In the genomic region with DNA sequence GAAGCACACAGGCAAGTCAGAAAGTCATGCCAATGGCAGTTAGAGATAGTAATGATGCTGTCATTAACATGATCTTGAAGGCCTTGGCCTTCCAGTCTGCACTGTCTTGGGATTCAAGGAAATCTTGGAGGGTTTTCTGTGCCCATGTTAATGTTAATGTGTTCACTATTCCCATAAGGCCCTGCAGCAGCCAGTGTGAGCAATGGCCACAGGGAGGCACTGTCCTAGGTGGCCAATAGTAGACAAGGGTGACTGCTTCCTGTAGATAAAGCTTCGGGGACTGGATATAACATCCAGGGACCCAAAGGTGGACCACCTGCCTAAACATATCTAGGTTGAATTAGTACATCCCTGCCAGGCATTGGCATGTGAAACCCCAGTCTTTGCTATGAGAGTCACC, we compare ENCODE assay signal across 18 mouse cellular contexts. TPM values are rescaled to one million over a fixed set of nuclear protein-coding genes. Genes with fewer than 3 reads are reported as not detected.
A peak's percentile ranks its signal among the peaks of the same experiment; 100 is the strongest.
DNase-seq lines count a peak whose midpoint lies in the region; ATAC-seq and TF ChIP-seq lines count a peak whose summit lies in the region.
"Had no signal": no experiment of that assay in that cellular context is flagged by ENCODE, and none has a peak within 500 bp of the region (broad histone marks: within the 10 kb centered on the region; RNA-seq: fewer than 3 reads in every experiment).

No protein-coding gene starts in this region.

- no peak overlapping the region for H3K9ac ChIP-seq in kidney, postnatal 0 days (ENCODE audit: low read depth, low read length)
- no peak overlapping the region for H3K9ac ChIP-seq in midbrain, postnatal 0 days (replicated peaks; ENCODE audit: low read length, poor library complexity, severe bottlenecking)
- H3K9ac ChIP-seq: neural tube, embryonic 13.5 days had no signal

- H3K9me3 ChIP-seq in kidney, postnatal 0 days (replicated peaks; ENCODE audit: low read length) = no peaks in the 10 kb centered on the region
- no peaks in the 10 kb centered on the region for H3K9me3 ChIP-seq in midbrain, postnatal 0 days (ENCODE audit: low read length)
- H3K9me3 ChIP-seq in midbrain, embryonic 10.5 days (replicated peaks) = no peaks in the 10 kb centered on the region
- H3K9me3 ChIP-seq: embryonic facial prominence, embryonic 10.5 days; neural tube, embryonic 13.5 days had no signal

- H3K27ac ChIP-seq in kidney, postnatal 0 days = no peak overlapping the region
- H3K27ac ChIP-seq in midbrain, postnatal 0 days (ENCODE audit: low read depth, low read length) = no peak overlapping the region
- H3K27ac ChIP-seq in midbrain, embryonic 10.5 days (replicated peaks) = no peak overlapping the region
- H3K27ac ChIP-seq in bone marrow macrophage, adult 2 months (ENCODE audit: insufficient read depth, low read depth, low read length) = peak overlapping the region; percentile 87
- H3K27ac ChIP-seq: embryonic facial prominence, embryonic 10.5 days; neural tube, embryonic 13.5 days had no signal

- no peaks in the 10 kb centered on the region for H3K4me1 ChIP-seq in kidney, postnatal 0 days (replicated peaks; ENCODE audit: insufficient read depth, low read length)
- no peaks in the 10 kb centered on the region for H3K4me1 ChIP-seq in midbrain, postnatal 0 days (ENCODE audit: insufficient read depth, low read length)
- no peaks in the 10 kb centered on the region for H3K4me1 ChIP-seq in midbrain, embryonic 10.5 days
- peaks cover 24% of the 10 kb centered on the region for H3K4me1 ChIP-seq in bone marrow macrophage, adult 2 months (ENCODE audit: control insufficient read depth, insufficient read depth, low read length)
- H3K4me1 ChIP-seq: embryonic facial prominence, embryonic 10.5 days; neural tube, embryonic 13.5 days had no signal

- no peaks in the 10 kb centered on the region for H3K27me3 ChIP-seq in kidney, postnatal 0 days (ENCODE audit: insufficient read depth, low read length)
- no peaks in the 10 kb centered on the region for H3K27me3 ChIP-seq in midbrain, postnatal 0 days (ENCODE audit: insufficient read depth, low read length)
- no peaks in the 10 kb centered on the region for H3K27me3 ChIP-seq in midbrain, embryonic 10.5 days (ENCODE audit: low read depth, poor library complexity, severe bottlenecking)
- H3K27me3 ChIP-seq: neural tube, embryonic 13.5 days had no signal

- peak; percentile 15; the same call in 1 of the 2 replicates for TF ChIP-seq CTCF in kidney, postnatal 0 days (IDR thresholded peaks at IDR 0.05; ENCODE audit: low read depth)
- TF ChIP-seq CTCF in midbrain, postnatal 0 days (IDR thresholded peaks at IDR 0.05) = peak; percentile 37; the same call in 1 of the 2 replicates
- peak; percentile 13; the same call in 1 of the 2 replicates for TF ChIP-seq CTCF in bone marrow macrophage, adult 2 months (IDR thresholded peaks at IDR 0.05; ENCODE audit: low read depth, low read length)

- DNase-seq in kidney, postnatal 0 days (ENCODE audit: low spot score) = no peak
- no peak for DNase-seq in kidney, postnatal 14 days
- no peak for DNase-seq in midbrain, postnatal 0 days (ENCODE audit: low spot score)
- DNase-seq in midbrain, embryonic 10.5 days (ENCODE audit: low spot score) = no peak
- no peak for DNase-seq in c-Kit-positive CD71-positive TER-119-positive erythroid progenitor cells, embryonic 14.5 days (ENCODE audit: low spot score)
- DNase-seq: cerebellum, adult 18-20 months; cerebellum, postnatal 25 days; gastrocnemius, postnatal 25 days; kidney, adult 18-20 months; kidney, postnatal 25 days; thymus, adult 18-20 months had no signal

- no peak overlapping the region for H3K4me2 ChIP-seq in kidney, postnatal 0 days (ENCODE audit: low read length)
- H3K4me2 ChIP-seq in midbrain, postnatal 0 days (ENCODE audit: low read depth, low read length, poor library complexity, severe bottlenecking) = no peak overlapping the region
- H3K4me2 ChIP-seq: midbrain, embryonic 11.5 days; neural tube, embryonic 13.5 days had no signal

- ATAC-seq in kidney, postnatal 0 days (replicated peaks; ENCODE audit: low FRiP score, low read depth) = no peak
- ATAC-seq in midbrain, postnatal 0 days (ENCODE audit: low FRiP score) = no peak
- ATAC-seq in megakaryocyte, adult 5-6 weeks (ENCODE audit: poor library complexity, severe bottlenecking) = no peak
- ATAC-seq: forebrain, embryonic 14.5 days had no signal

- TF ChIP-seq POLR2A in bone marrow macrophage, adult 2 months (IDR thresholded peaks at IDR 0.05; ENCODE audit: borderline replicate concordance, low read depth, low read length) = no peak

- no peaks in the 10 kb centered on the region for H3K36me3 ChIP-seq in kidney, postnatal 0 days (ENCODE audit: insufficient read depth, low read length)
- no peaks in the 10 kb centered on the region for H3K36me3 ChIP-seq in midbrain, postnatal 0 days (ENCODE audit: insufficient read depth, low read length)
- no peaks in the 10 kb centered on the region for H3K36me3 ChIP-seq in midbrain, embryonic 10.5 days
- H3K36me3 ChIP-seq: embryonic facial prominence, embryonic 10.5 days; neural tube, embryonic 13.5 days had no signal

- WGBS in kidney, postnatal 0 days = 81% methylated on average over 1 of the region's 1 CpGs
- WGBS in midbrain, postnatal 0 days = 90% methylated on average over 1 of the region's 1 CpGs
- WGBS in midbrain, embryonic 10.5 days = 87% methylated on average over 1 of the region's 1 CpGs

- H3K4me3 ChIP-seq in kidney, postnatal 0 days (replicated peaks; ENCODE audit: low read depth, low read length) = no peak overlapping the region
- H3K4me3 ChIP-seq in midbrain, postnatal 0 days (ENCODE audit: low read depth, low read length) = no peak overlapping the region
- H3K4me3 ChIP-seq in midbrain, embryonic 10.5 days = no peak overlapping the region
- no peak overlapping the region for H3K4me3 ChIP-seq in bone marrow macrophage, adult 2 months (ENCODE audit: insufficient read depth, low read length)
- H3K4me3 ChIP-seq: embryonic facial prominence, embryonic 10.5 days; erythroblast, embryonic 14.5 days; neural tube, embryonic 13.5 days had no signal

RNA-seq across cellular contexts. Expression of gene Steap3, which starts 35.4 kb away (rescaled TPM):
- polyA plus RNA-seq in kidney, postnatal 0 days (2015; fragmentation: Nextera tagmentation; extraction: Ambion mirVana) = 4.6 TPM in 2 replicates
- 3.7 and 5.5 TPM in 2 replicates for total RNA-seq in midbrain, postnatal 0 days (2014; rRNA removed)
- 5.4 and 5.9 TPM in 2 replicates for polyA plus RNA-seq in midbrain, postnatal 0 days (2015; fragmentation: Nextera tagmentation; extraction: Ambion mirVana)
- 3.4 and 3.5 TPM in 2 replicates for polyA plus RNA-seq in midbrain, embryonic 10.5 days (2016; fragmentation: Nextera tagmentation; extraction: Ambion mirVana)
- 19.5 and 22.6 TPM in 2 replicates for polyA plus RNA-seq in bone marrow macrophage, adult 2 months (2012; ENCODE audit: insufficient read depth, insufficient read length, missing spikeins)
- 16.8 and 17.5 TPM in 2 replicates for total RNA-seq in megakaryocyte, adult 5-6 weeks (2015)
- 4.8 and 6.9 TPM in 2 replicates for total RNA-seq in megakaryocyte, adult 5-6 weeks (2017)
